In the genomic region with DNA sequence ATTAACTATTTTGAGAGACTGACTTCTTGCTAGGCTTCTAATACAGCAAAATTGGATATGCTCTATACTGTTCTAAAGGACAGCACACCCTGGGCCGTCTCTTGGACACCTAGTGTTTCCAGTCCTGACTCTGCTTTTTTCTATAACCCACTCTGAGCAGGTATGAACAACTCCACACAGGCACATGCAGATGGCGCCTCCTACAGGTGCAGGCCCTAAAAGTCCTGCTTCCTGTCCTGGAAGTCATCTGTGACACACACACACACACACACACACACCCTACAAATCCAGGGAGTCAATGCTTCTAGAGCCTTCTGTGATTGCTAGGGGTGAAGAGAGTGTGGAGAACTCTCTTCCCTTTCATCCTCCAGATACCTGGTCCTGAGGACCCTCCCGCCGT, we compare ENCODE assay signal across 11 mouse cellular contexts. TPM values are rescaled to one million over a fixed set of nuclear protein-coding genes. Genes with fewer than 3 reads are reported as not detected.
DNase-seq lines count a peak whose midpoint lies in the region; ATAC-seq and TF ChIP-seq lines count a peak whose summit lies in the region.
"Had no signal": no experiment of that assay in that cellular context is flagged by ENCODE, and none has a peak within 500 bp of the region (broad histone marks: within the 10 kb centered on the region; RNA-seq: fewer than 3 reads in every experiment).

No protein-coding gene starts in this region.

- H3K36me3 ChIP-seq in kidney, embryonic 15.5 days = no peaks in the 10 kb centered on the region
- H3K36me3 ChIP-seq in spleen, adult 2 months (ENCODE audit: control insufficient read depth, insufficient read depth, low read length) = no peaks in the 10 kb centered on the region
- H3K36me3 ChIP-seq in forebrain, embryonic 16.5 days (ENCODE audit: control insufficient read depth, insufficient read depth) = no peaks in the 10 kb centered on the region

- peak; percentile 62 for DNase-seq in kidney, adult 18-20 months
- peak; percentile 40 for DNase-seq in NIH3T3 (ENCODE audit: low read depth)
- DNase-seq in spleen, adult 2 months (ENCODE audit: low read depth in 1 of 2, low spot score in 2 of 2) = peak in 1 of 2 experiments; percentile 22

- no peak overlapping the region for H3K27ac ChIP-seq in kidney, embryonic 15.5 days
- H3K27ac ChIP-seq in cortical plate, adult 2 months (ENCODE audit: insufficient read depth, low read length) = no peak overlapping the region
- H3K27ac ChIP-seq in spleen, adult 2 months (ENCODE audit: insufficient read depth, low read length) = no peak overlapping the region
- no peak overlapping the region for H3K27ac ChIP-seq in forebrain, embryonic 16.5 days (ENCODE audit: low read length)
- H3K27ac ChIP-seq: heart, embryonic 13.5 days; limb, embryonic 13.5 days; neural tube, embryonic 12.5 days had no signal

- TF ChIP-seq CTCF in cortical plate, adult 2 months (IDR thresholded peaks at IDR 0.05; ENCODE audit: extremely low read depth, insufficient read depth, low read length) = peak; percentile 43; the same call in 1 of the 2 replicates
- peak; percentile 14; the same call in 1 of the 2 replicates for TF ChIP-seq CTCF in spleen, adult 2 months (IDR thresholded peaks at IDR 0.05; ENCODE audit: extremely low read depth, insufficient read depth, insufficient read length, insufficient replicate concordance)

- peaks cover 22% of the 10 kb centered on the region for H3K4me1 ChIP-seq in kidney, embryonic 15.5 days
- peaks cover 6% of the 10 kb centered on the region; the same call in 1 of the 2 replicates for H3K4me1 ChIP-seq in cortical plate, adult 2 months (ENCODE audit: control insufficient read depth, insufficient read depth, low read length)
- H3K4me1 ChIP-seq in spleen, adult 2 months (ENCODE audit: control insufficient read depth, insufficient read depth, insufficient read length) = no peaks in the 10 kb centered on the region
- no peaks in the 10 kb centered on the region for H3K4me1 ChIP-seq in forebrain, embryonic 16.5 days (replicated peaks; ENCODE audit: control insufficient read depth, insufficient read depth, low read length)
- H3K4me1 ChIP-seq: limb, embryonic 13.5 days; neural tube, embryonic 12.5 days had no signal

- no peak overlapping the region for H3K4me3 ChIP-seq in kidney, embryonic 15.5 days (replicated peaks)
- H3K4me3 ChIP-seq in cortical plate, adult 2 months (ENCODE audit: insufficient read depth, low read length) = no peak overlapping the region
- no peak overlapping the region for H3K4me3 ChIP-seq in spleen, adult 2 months (ENCODE audit: extremely low read depth, insufficient read depth, insufficient read length)
- H3K4me3 ChIP-seq in forebrain, embryonic 16.5 days (replicated peaks; ENCODE audit: low read length) = no peak overlapping the region
- H3K4me3 ChIP-seq: heart, embryonic 13.5 days; limb, embryonic 13.5 days; neural tube, embryonic 12.5 days had no signal

- no peak overlapping the region for H3K9ac ChIP-seq in kidney, embryonic 15.5 days
- no peak overlapping the region for H3K9ac ChIP-seq in forebrain, embryonic 16.5 days (replicated peaks; ENCODE audit: low read depth, low read length)
- H3K9ac ChIP-seq: heart, embryonic 13.5 days; limb, embryonic 13.5 days; neural tube, embryonic 12.5 days had no signal

- no peak for TF ChIP-seq POLR2A in cortical plate, adult 2 months (IDR thresholded peaks at IDR 0.05; ENCODE audit: extremely low read depth, insufficient read depth, low read length)
- TF ChIP-seq POLR2A in spleen, adult 2 months (IDR thresholded peaks at IDR 0.05; ENCODE audit: low read depth, low read length) = no peak

- WGBS in kidney, embryonic 15.5 days = 90% methylated on average over 4 of the region's 4 CpGs
- 87% methylated on average over 4 of the region's 4 CpGs for WGBS in spleen, adult 2 months
- 91% methylated on average over 4 of the region's 4 CpGs for WGBS in forebrain, embryonic 16.5 days

- no peaks in the 10 kb centered on the region for H3K9me3 ChIP-seq in kidney, embryonic 15.5 days (replicated peaks)
- H3K9me3 ChIP-seq in forebrain, embryonic 16.5 days (ENCODE audit: control insufficient read depth, low read length) = no peaks in the 10 kb centered on the region
- H3K9me3 ChIP-seq: heart, embryonic 13.5 days; limb, embryonic 13.5 days; neural tube, embryonic 12.5 days had no signal

- H3K4me2 ChIP-seq in kidney, embryonic 15.5 days = no peak overlapping the region
- H3K4me2 ChIP-seq in forebrain, embryonic 16.5 days (ENCODE audit: low read length) = no peak overlapping the region
- H3K4me2 ChIP-seq: heart, embryonic 13.5 days; limb, embryonic 13.5 days; neural tube, embryonic 12.5 days had no signal

- ATAC-seq in kidney, embryonic 15.5 days (replicated peaks; ENCODE audit: low FRiP score) = no peak
- ATAC-seq in erythroid progenitor cell, adult 5-6 weeks (replicated peaks; ENCODE audit: low FRiP score, poor library complexity, severe bottlenecking) = no peak
- ATAC-seq in granulocyte monocyte progenitor cell, adult 5-6 weeks (replicated peaks; ENCODE audit: poor library complexity, severe bottlenecking) = no peak
- no peak for ATAC-seq in forebrain, embryonic 16.5 days

- no peaks in the 10 kb centered on the region for H3K27me3 ChIP-seq in kidney, embryonic 15.5 days
- no peaks in the 10 kb centered on the region for H3K27me3 ChIP-seq in spleen, adult 2 months (ENCODE audit: control insufficient read depth, insufficient read depth, low read length)
- H3K27me3 ChIP-seq in forebrain, embryonic 16.5 days (replicated peaks; ENCODE audit: control insufficient read depth, insufficient read depth, low read length) = no peaks in the 10 kb centered on the region
- H3K27me3 ChIP-seq: heart, embryonic 13.5 days; limb, embryonic 13.5 days; neural tube, embryonic 12.5 days had no signal

RNA-seq across cellular contexts. Expression of gene Batf, which starts 40.8 kb away (rescaled TPM):
- polyA plus RNA-seq in kidney, embryonic 15.5 days (2015; fragmentation: Nextera tagmentation; extraction: Ambion mirVana) = 3.5 and 4.0 TPM in 2 replicates
- 0.89 and 0.94 TPM in 2 replicates for polyA plus RNA-seq in cortical plate, adult 2 months (2012; rRNA removed)
- 15.4 and 18.5 TPM in 2 replicates for polyA plus RNA-seq in spleen, adult 2 months (2012; rRNA removed)
- 10.8 TPM in 1 of 2 replicates, not detected in the other for total RNA-seq in erythroid progenitor cell, adult 5-6 weeks (2015; ENCODE audit: low replicate concordance)
- total RNA-seq in erythroid progenitor cell, adult 5-6 weeks (2017; ENCODE audit: low replicate concordance) = 0.61 and 6.3 TPM in 2 replicates
- 18.5 and 22.2 TPM in 2 replicates for total RNA-seq in granulocyte monocyte progenitor cell, adult 5-6 weeks (2014; fragmentation: Nextera tagmentation)
- total RNA-seq in granulocyte monocyte progenitor cell, adult 5-6 weeks (2017) = 30.5 and 31.1 TPM in 2 replicates
- 0.75 and 1.2 TPM in 2 replicates for polyA plus RNA-seq in forebrain, embryonic 16.5 days (2015; fragmentation: Nextera tagmentation; extraction: Ambion mirVana)

RNA-seq across cellular contexts. Expression of gene Jdp2, which starts 46.8 kb away (rescaled TPM):
- polyA plus RNA-seq in kidney, embryonic 15.5 days (2015; fragmentation: Nextera tagmentation; extraction: Ambion mirVana) = 0.41 and 0.61 TPM in 2 replicates
- polyA plus RNA-seq in cortical plate, adult 2 months (2012; rRNA removed) = 55.9 and 56.0 TPM in 2 replicates
- polyA plus RNA-seq in spleen, adult 2 months (2012; rRNA removed) = 8.2 and 9.6 TPM in 2 replicates
- total RNA-seq in erythroid progenitor cell, adult 5-6 weeks (2015; ENCODE audit: low replicate concordance) = 0.84 and 6.5 TPM in 2 replicates
- total RNA-seq in erythroid progenitor cell, adult 5-6 weeks (2017; ENCODE audit: low replicate concordance) = 1.8 and 4.9 TPM in 2 replicates
- 22.5 and 27.5 TPM in 2 replicates for total RNA-seq in granulocyte monocyte progenitor cell, adult 5-6 weeks (2014; fragmentation: Nextera tagmentation)
- 30.5 and 39.8 TPM in 2 replicates for total RNA-seq in granulocyte monocyte progenitor cell, adult 5-6 weeks (2017)
- 0.56 and 0.66 TPM in 2 replicates for polyA plus RNA-seq in forebrain, embryonic 16.5 days (2015; fragmentation: Nextera tagmentation; extraction: Ambion mirVana)
